18 mouse cellular contexts compared by ENCODE assay signal in the genomic region with DNA sequence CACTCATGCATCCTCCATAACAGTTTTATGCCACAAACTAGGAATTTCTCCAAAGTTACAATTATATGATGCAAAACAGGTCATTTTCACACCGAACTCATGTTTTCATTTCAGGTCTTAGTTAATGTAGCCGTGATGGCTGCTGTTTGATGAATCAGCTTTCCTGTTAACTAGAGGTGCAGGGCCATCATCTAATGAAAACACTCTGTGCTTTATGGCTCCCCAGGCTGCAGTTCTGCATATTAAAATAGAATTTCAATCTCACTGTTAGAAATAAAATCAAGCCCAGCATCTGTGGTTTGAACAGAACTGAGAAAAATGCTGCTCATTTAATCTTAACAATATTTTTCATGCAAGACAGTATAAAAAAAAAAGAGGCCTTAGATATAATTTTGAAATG.
"Had no signal": no experiment of that assay in that cellular context is flagged by ENCODE, and none has a peak within 500 bp of the region (broad histone marks: within the 10 kb centered on the region; RNA-seq: fewer than 3 reads in every experiment).

No protein-coding gene starts in this region.

- H3K27me3 ChIP-seq: midbrain, embryonic 13.5 days; midbrain, embryonic 15.5 days; neural tube, embryonic 12.5 days had no signal

- H3K27ac ChIP-seq: liver, embryonic 14.5 days; midbrain, embryonic 13.5 days; midbrain, embryonic 15.5 days; neural tube, embryonic 12.5 days had no signal

- H3K9me3 ChIP-seq: midbrain, embryonic 13.5 days; midbrain, embryonic 15.5 days; neural tube, embryonic 12.5 days had no signal

- DNase-seq: lung, adult 18-20 months; lung, embryonic 14.5 days; lung, postnatal 10 days; lung, postnatal 4 days; retina, postnatal 1 day; right cerebral cortex, adult 18-20 months; right cerebral cortex, postnatal 25 days; right cerebral cortex, postnatal 4 days; spleen, adult 18-20 months; thymus, adult 18-20 months; thymus, postnatal 14 days; thymus, postnatal 36 days had no signal

- H3K4me2 ChIP-seq: lung, embryonic 14.5 days; midbrain, embryonic 11.5 days; midbrain, embryonic 13.5 days; midbrain, embryonic 15.5 days; neural tube, embryonic 12.5 days had no signal

- ATAC-seq: midbrain, embryonic 13.5 days; midbrain, embryonic 15.5 days had no signal

- H3K9ac ChIP-seq: liver, embryonic 14.5 days; lung, embryonic 14.5 days; midbrain, embryonic 13.5 days; midbrain, embryonic 15.5 days; neural tube, embryonic 12.5 days had no signal

- H3K36me3 ChIP-seq: midbrain, embryonic 13.5 days; midbrain, embryonic 15.5 days; neural tube, embryonic 12.5 days had no signal

- H3K4me3 ChIP-seq: midbrain, embryonic 13.5 days; midbrain, embryonic 15.5 days; myocyte; neural tube, embryonic 12.5 days had no signal

- H3K4me1 ChIP-seq: midbrain, embryonic 13.5 days; midbrain, embryonic 15.5 days; neural tube, embryonic 12.5 days had no signal
